Mouse (Mus musculus) cerebellum, adult (tissue): ENCODE data around the gene Bloc1s1.

Source experiments
- ATAC-seq: cut with Nextera tagmentation; 2 replicates; pipeline ENCODE4 v1.9.2; 2017; ENCODE audit warnings: mild to moderate bottlenecking, moderate library complexity, mixed read lengths; ENCODE audit not compliant: insufficient number of reproducible peaks, low FRiP score, low TSS enrichment

Bloc1s1 gene

GRCm38 (mm10) chr10:128911430-128911829, 12.4 kb downstream of the Bloc1s1 start:
- ATAC-seq: no peak

- no peak for ATAC-seq
Observed at GRCm38 (mm10) chr10:128910066-128910841, 13.6 kb downstream of the Bloc1s1 start.

- no peak; the same call in 1 of the 2 replicates for ATAC-seq
Observed at GRCm38 (mm10) chr10:128909567-128910028, 14.2 kb downstream of the Bloc1s1 start.

GRCm38 (mm10) chr10:128908778-128909448, 14.9 kb downstream of the Bloc1s1 start:
- no peak for ATAC-seq

GRCm38 (mm10) chr10:128904812-128905211, 19.0 kb downstream of the Bloc1s1 start:
- ATAC-seq: no peak

- no peak for ATAC-seq
Observed at GRCm38 (mm10) chr10:128902409-128902988, 21.3 kb downstream of the Bloc1s1 start.

- ATAC-seq: no peak
Observed at GRCm38 (mm10) chr10:128901409-128901808, 22.4 kb downstream of the Bloc1s1 start.

GRCm38 (mm10) chr10:128900698-128901097, 23.1 kb downstream of the Bloc1s1 start, which contains the start of gene Cd63:
Cd63 (plus strand) TSS chr10:128900989.
- ATAC-seq: no peak

- no peak for ATAC-seq
Observed at GRCm38 (mm10) chr10:128899759-128900490, 23.9 kb downstream of the Bloc1s1 start.

GRCm38 (mm10) chr10:128897501-128897900, 26.3 kb downstream of the Bloc1s1 start:
- no peak for ATAC-seq

- ATAC-seq: no peak
Observed at GRCm38 (mm10) chr10:128896807-128897206, 27.0 kb downstream of the Bloc1s1 start.

- peak; percentile 33; the same call in 1 of the 2 replicates for ATAC-seq
Observed at GRCm38 (mm10) chr10:128895952-128896693, 27.7 kb downstream of the Bloc1s1 start.

GRCm38 (mm10) chr10:128895437-128895836, 28.4 kb downstream of the Bloc1s1 start:
- ATAC-seq: peak; percentile 51; the same call in 1 of the 2 replicates

GRCm38 (mm10) chr10:128892246-128892645, 31.6 kb downstream of the Bloc1s1 start:
- no peak for ATAC-seq

GRCm38 (mm10) chr10:128891296-128892094, 32.3 kb downstream of the Bloc1s1 start, which contains the start of gene Gdf11:
Gdf11 (minus strand) TSS chr10:128891718.
- no peak for ATAC-seq

- no peak for ATAC-seq
Observed at GRCm38 (mm10) chr10:128890383-128891295, 33.2 kb downstream of the Bloc1s1 start.

- ATAC-seq: no peak
Observed at GRCm38 (mm10) chr10:128889846-128890245, 34.0 kb downstream of the Bloc1s1 start.
